Mouse (Mus musculus): ENCODE results near the gene Smyd3. TPM values are rescaled to one million over a fixed set of nuclear protein-coding genes. Genes with fewer than 3 reads are reported as not detected.
A peak's percentile ranks its signal among the peaks of the same experiment; 100 is the strongest.
"Not testable (repeated sequence)": the region's sequence is repeated elsewhere in the genome, so short reads cannot be mapped to it uniquely, and the experiment has no call there.

Gene Smyd3
- polyA plus RNA-seq, 1 experiment from 2014 or later: 18.0 TPM

GRCm38 (mm10) chr1:179176861-179177658 lies 340.8 kb downstream of the Smyd3 start:
- Histone ChIP-seq H3K27ac (no peak overlapping the region), H3K27me3 (ENCODE audit: insufficient read depth, poor library complexity, severe bottlenecking) (no peaks in the 10 kb centered on the region), H3K4me3 (no peak overlapping the region), H3K36me3 (no peaks in the 10 kb centered on the region), H3K4me1 (replicated peaks) (peaks cover 7% of the 10 kb centered on the region; the same call in 1 of the 2 replicates), H3K9me3 (no peaks in the 10 kb centered on the region)
- DNase-seq (ENCODE audit: low spot score): no peak
- 78% methylated on average over 14 of the region's 14 CpGs for WGBS

GRCm38 (mm10) chr1:179174241-179174640 lies 343.6 kb downstream of the Smyd3 start:
- H3K4me1 ChIP-seq (replicated peaks): peaks cover 7% of the 10 kb centered on the region; the same call in 1 of the 2 replicates
- no peak overlapping the region for H3K4me3 ChIP-seq
- DNase-seq (ENCODE audit: low spot score): no peak
- no peaks in the 10 kb centered on the region for H3K27me3 ChIP-seq (ENCODE audit: insufficient read depth, poor library complexity, severe bottlenecking)
- WGBS: 86% methylated on average over 4 of the region's 4 CpGs
- no peaks in the 10 kb centered on the region for H3K36me3 ChIP-seq
- H3K9me3 ChIP-seq: no peaks in the 10 kb centered on the region
- no peak overlapping the region for H3K27ac ChIP-seq

GRCm38 (mm10) chr1:179170555-179170954 lies 347.3 kb downstream of the Smyd3 start:
- WGBS: 77% methylated on average over 8 of the region's 8 CpGs
- peaks cover 11% of the 10 kb centered on the region; the same call in 1 of the 2 replicates for H3K4me1 ChIP-seq (replicated peaks)

GRCm38 (mm10) chr1:179169749-179170148 lies 348.1 kb downstream of the Smyd3 start:
- H3K27ac ChIP-seq: no peak overlapping the region
- WGBS: 93% methylated on average over 3 of the region's 3 CpGs
- no peak for DNase-seq (ENCODE audit: low spot score)
- H3K4me3 ChIP-seq: no peak overlapping the region
- H3K9me3 ChIP-seq: no peaks in the 10 kb centered on the region
- no peaks in the 10 kb centered on the region for H3K27me3 ChIP-seq (ENCODE audit: insufficient read depth, poor library complexity, severe bottlenecking)
- H3K36me3 ChIP-seq: no peaks in the 10 kb centered on the region
- H3K4me1 ChIP-seq (replicated peaks): peaks cover 11% of the 10 kb centered on the region; the same call in 1 of the 2 replicates

More at GRCm38 (mm10) chr1:179170555-179170954, 347.3 kb downstream of the Smyd3 start:
- Histone ChIP-seq H3K27me3 (ENCODE audit: insufficient read depth, poor library complexity, severe bottlenecking) (no peaks in the 10 kb centered on the region), H3K9me3 (no peaks in the 10 kb centered on the region), H3K4me3 (no peak overlapping the region), H3K27ac (no peak overlapping the region), H3K36me3 (no peaks in the 10 kb centered on the region)
- DNase-seq (ENCODE audit: low spot score): no peak

GRCm38 (mm10) chr1:179169161-179169560 lies 348.7 kb downstream of the Smyd3 start:
- no peak overlapping the region for H3K27ac ChIP-seq
- H3K27me3 ChIP-seq (ENCODE audit: insufficient read depth, poor library complexity, severe bottlenecking): no peaks in the 10 kb centered on the region
- H3K4me1 ChIP-seq (replicated peaks): peaks cover 11% of the 10 kb centered on the region; the same call in 1 of the 2 replicates
- H3K9me3 ChIP-seq: no peaks in the 10 kb centered on the region
- 88% methylated on average over 10 of the region's 10 CpGs for WGBS
- no peak for DNase-seq (ENCODE audit: low spot score)
- H3K36me3 ChIP-seq: no peaks in the 10 kb centered on the region
- H3K4me3 ChIP-seq: no peak overlapping the region

- WGBS: 87% methylated on average over 5 of the region's 5 CpGs
- not testable (repeated sequence) for DNase-seq (ENCODE audit: low spot score); H3K9me3 ChIP-seq; H3K27ac ChIP-seq; H3K27me3 ChIP-seq (ENCODE audit: insufficient read depth, poor library complexity, severe bottlenecking); H3K4me3 ChIP-seq; H3K36me3 ChIP-seq
- H3K4me1 ChIP-seq (replicated peaks): peaks cover 41% of the 10 kb centered on the region
Observed at GRCm38 (mm10) chr1:179164219-179164618, 353.6 kb downstream of the Smyd3 start.

GRCm38 (mm10) chr1:179162752-179163151 lies 355.1 kb downstream of the Smyd3 start:
- 0 out of 2 replicates have a peak overlapping the region, but pooled peaks have one; percentile 35 for H3K27ac ChIP-seq
- H3K9me3 ChIP-seq; H3K4me3 ChIP-seq; H3K27me3 ChIP-seq (ENCODE audit: insufficient read depth, poor library complexity, severe bottlenecking); DNase-seq (ENCODE audit: low spot score); H3K36me3 ChIP-seq: not testable (repeated sequence)
- WGBS: 93% methylated on average over 1 of the region's 1 CpGs
- H3K4me1 ChIP-seq (replicated peaks): peaks cover 52% of the 10 kb centered on the region

- Histone ChIP-seq H3K27me3 (ENCODE audit: insufficient read depth, poor library complexity, severe bottlenecking) (no peaks in the 10 kb centered on the region), H3K4me1 (replicated peaks) (peaks cover 49% of the 10 kb centered on the region), H3K36me3 (no peaks in the 10 kb centered on the region), H3K9me3 (no peaks in the 10 kb centered on the region), H3K4me3 (no peak overlapping the region), H3K27ac (peak overlapping the region; percentile 56)
- peak; percentile 29 for DNase-seq (ENCODE audit: low spot score)
- 21% methylated on average over 6 of the region's 6 CpGs for WGBS
Observed at GRCm38 (mm10) chr1:179161947-179162346, 355.9 kb downstream of the Smyd3 start.

GRCm38 (mm10) chr1:179160697-179161096 lies 357.1 kb downstream of the Smyd3 start:
- no peak for DNase-seq (ENCODE audit: low spot score)
- H3K4me1 ChIP-seq (replicated peaks): peaks cover 41% of the 10 kb centered on the region

GRCm38 (mm10) chr1:179152376-179152775 lies 365.5 kb downstream of the Smyd3 start:
- H3K27me3 ChIP-seq (ENCODE audit: insufficient read depth, poor library complexity, severe bottlenecking): no peaks in the 10 kb centered on the region
- no peaks in the 10 kb centered on the region for H3K9me3 ChIP-seq
- no peaks in the 10 kb centered on the region for H3K4me1 ChIP-seq (replicated peaks)
- 87% methylated on average over 9 of the region's 9 CpGs for WGBS
- no peak overlapping the region for H3K4me3 ChIP-seq
- no peak for DNase-seq (ENCODE audit: low spot score)
- H3K36me3 ChIP-seq: no peaks in the 10 kb centered on the region
- no peak overlapping the region for H3K27ac ChIP-seq

More at GRCm38 (mm10) chr1:179160697-179161096, 357.1 kb downstream of the Smyd3 start:
- H3K9me3 ChIP-seq: no peaks in the 10 kb centered on the region
- WGBS: 33% methylated on average over 3 of the region's 3 CpGs
- H3K27me3 ChIP-seq (ENCODE audit: insufficient read depth, poor library complexity, severe bottlenecking): no peaks in the 10 kb centered on the region
- no peaks in the 10 kb centered on the region for H3K36me3 ChIP-seq
- H3K4me3 ChIP-seq: no peak overlapping the region
- peak overlapping the region; percentile 62; the same call in 1 of the 2 replicates for H3K27ac ChIP-seq

- 74% methylated on average over 2 of the region's 2 CpGs for WGBS
- H3K27me3 ChIP-seq (ENCODE audit: insufficient read depth, poor library complexity, severe bottlenecking): no peaks in the 10 kb centered on the region
- H3K4me1 ChIP-seq (replicated peaks): peaks cover 6% of the 10 kb centered on the region
Observed at GRCm38 (mm10) chr1:179151275-179151674, 366.6 kb downstream of the Smyd3 start.

GRCm38 (mm10) chr1:179149468-179150140 lies 368.2 kb downstream of the Smyd3 start:
- Histone ChIP-seq H3K4me1 (replicated peaks) (peaks cover 22% of the 10 kb centered on the region), H3K9me3 (no peaks in the 10 kb centered on the region)
- 84% methylated on average over 5 of the region's 5 CpGs for WGBS

More at GRCm38 (mm10) chr1:179151275-179151674, 366.6 kb downstream of the Smyd3 start:
- Histone ChIP-seq H3K4me3 (no peak overlapping the region), H3K27ac (no peak overlapping the region), H3K36me3 (no peaks in the 10 kb centered on the region), H3K9me3 (no peaks in the 10 kb centered on the region)
- DNase-seq (ENCODE audit: low spot score): no peak

GRCm38 (mm10) chr1:179146730-179147167 lies 371.1 kb downstream of the Smyd3 start:
- 62% methylated on average over 9 of the region's 9 CpGs for WGBS
- Histone ChIP-seq H3K9me3 (no peaks in the 10 kb centered on the region), H3K4me3 (no peak overlapping the region), H3K4me1 (replicated peaks) (peaks cover 34% of the 10 kb centered on the region), H3K27me3 (ENCODE audit: insufficient read depth, poor library complexity, severe bottlenecking) (no peaks in the 10 kb centered on the region), H3K36me3 (no peaks in the 10 kb centered on the region), H3K27ac (no peak overlapping the region)
- DNase-seq (ENCODE audit: low spot score): peak; percentile 19

More at GRCm38 (mm10) chr1:179149468-179150140, 368.2 kb downstream of the Smyd3 start:
- no peaks in the 10 kb centered on the region for H3K27me3 ChIP-seq (ENCODE audit: insufficient read depth, poor library complexity, severe bottlenecking)
- H3K4me3 ChIP-seq: no peak overlapping the region
- no peak overlapping the region for H3K27ac ChIP-seq
- no peaks in the 10 kb centered on the region for H3K36me3 ChIP-seq
- no peak for DNase-seq (ENCODE audit: low spot score)
